Mouse (Mus musculus): ENCODE data around the gene Btbd35f30.
"Not testable (repeated sequence)": the region's sequence is repeated elsewhere in the genome, so short reads cannot be mapped to it uniquely, and the experiment has no call there.

Btbd35f30 gene

DNA sequence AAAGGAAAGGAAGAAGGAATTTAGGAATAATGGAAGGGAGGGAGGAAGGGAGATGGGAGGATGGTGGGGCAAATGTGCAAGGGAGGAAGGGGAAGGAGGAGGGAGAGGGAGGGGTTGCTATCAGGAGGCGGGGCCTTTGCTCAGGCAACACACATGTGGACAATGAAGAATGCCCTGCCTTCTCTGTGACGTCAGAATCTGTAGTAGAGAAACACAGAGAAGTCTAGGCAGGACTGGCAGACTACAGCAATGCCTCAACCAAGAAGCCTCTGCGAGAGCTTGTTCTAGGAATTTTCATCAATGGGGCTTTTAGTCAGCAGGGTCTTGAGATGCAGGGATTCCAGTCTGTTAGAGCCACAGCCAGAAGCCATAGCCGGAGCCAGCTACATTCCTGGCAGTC lies at the start of gene Btbd35f30:
Gene Btbd35f30, plus strand, starts transcription at position 301 of the 400 bp plus-strand sequence.
- DNase-seq = not testable (repeated sequence)

- not testable (repeated sequence) for DNase-seq
These were observed 47.0 kb downstream of the Btbd35f30 start, which contains the start of gene Gm21789 for GRCm38 (mm10) chrX:32941468-32941867. Gm21789 (plus strand) TSS chrX:32941768.
